Mouse (Mus musculus) heart, adult 2 months (tissue): ENCODE results near the gene Irgm1. TPM values are rescaled to one million over a fixed set of nuclear protein-coding genes. Genes with fewer than 3 reads are reported as not detected.
A peak's percentile ranks its signal among the peaks of the same experiment; 100 is the strongest.

Source experiments
- DNase-seq, 2 experiments: peaks; one replicate each; pipeline ENCODE4 v3.0.0; 2021
- H3K27ac ChIP-seq: fragments of 200-600 bp; 2 replicates; pipeline ENCODE4 v1.8.1; 2022
- H3K27me3 ChIP-seq: fragments of 200-500 bp; 2 replicates; pipeline ENCODE4 v1.6.1; 2012; ENCODE audit warnings: mild to moderate bottlenecking, low read length, inconsistent platforms, mixed read lengths; ENCODE audit not compliant: control insufficient read depth, insufficient read depth
- H3K36me3 ChIP-seq: fragments of 200-500 bp; 2 replicates; pipeline ENCODE4 v1.6.1; 2012; ENCODE audit warnings: low read length, inconsistent platforms; ENCODE audit not compliant: control insufficient read depth, insufficient read depth
- H3K4me1 ChIP-seq: fragments of 200-500 bp; 2 replicates; pipeline ENCODE4 v1.6.1; 2011; ENCODE audit warnings: low read length; ENCODE audit not compliant: control insufficient read depth, insufficient read depth
- H3K4me3 ChIP-seq: fragments of 200-600 bp; 2 replicates; pipeline ENCODE4 v1.8.1; 2022
- H3K79me2 ChIP-seq: fragments of 200-500 bp; replicated peaks from 2 replicates; pipeline ENCODE4 v1.6.1; 2012; ENCODE audit warnings: mild to moderate bottlenecking, inconsistent platforms, low read length, moderate library complexity, mixed read lengths; ENCODE audit not compliant: control insufficient read depth, insufficient read depth
- H3K9ac ChIP-seq: fragments of 200-500 bp; 2 replicates; pipeline ENCODE4 v1.6.1; 2012; ENCODE audit warnings: low read depth, mild to moderate bottlenecking, control low read depth, inconsistent platforms, low read length, mixed read lengths
- CTCF ChIP-seq: fragments of 200-600 bp; IDR thresholded peaks from 2 replicates; pipeline ENCODE4 v1.8.1; 2022; ENCODE audit warnings: antibody characterized with exemption, mild to moderate bottlenecking, moderate library complexity
- EP300 ChIP-seq: fragments of 200-500 bp; IDR thresholded peaks from 2 replicates; pipeline ENCODE4 v1.6.1; 2011; ENCODE audit warnings: low read depth, low read length, control low read depth; ENCODE audit not compliant: insufficient read depth
- POLR2A ChIP-seq: fragments of 200-500 bp; IDR thresholded peaks from 2 replicates; pipeline ENCODE4 v1.6.1; 2011; ENCODE audit warnings: mild to moderate bottlenecking, low read depth, low read length, control low read depth; ENCODE audit not compliant: insufficient read depth
- WGBS: fragments of 180-500 bp; shearing (Covaris S2); methylation state at CpG from one replicate; pipeline ENCODE4 v1.1.7; 2018; 5-methylcytosine and 5-hydroxymethylcytosine counted together
- intact Hi-C: fragments of 180-260 bp; cut with DNase I; formaldehyde crosslinking; loops from one replicate; pipeline ENCODE4 v1.15.1; 2025
- polyA plus RNA-seq: library from polyadenylated mRNA; depleted of rRNA; stranded (reverse); fragments of >200 nt; gene quantifications from 2 replicates; pipeline ENCODE4 v1.2.3, GENCODE M21; 2012
- total RNA-seq, 2 experiments: library from RNA; stranded (reverse); gene quantifications; 2 replicates each; pipeline ENCODE4 v1.2.3; 2021

Gene Irgm1
- total and polyA plus RNA-seq, 3 experiments, result 9.9 to 13.5 (median 10.0) TPM

DNA sequence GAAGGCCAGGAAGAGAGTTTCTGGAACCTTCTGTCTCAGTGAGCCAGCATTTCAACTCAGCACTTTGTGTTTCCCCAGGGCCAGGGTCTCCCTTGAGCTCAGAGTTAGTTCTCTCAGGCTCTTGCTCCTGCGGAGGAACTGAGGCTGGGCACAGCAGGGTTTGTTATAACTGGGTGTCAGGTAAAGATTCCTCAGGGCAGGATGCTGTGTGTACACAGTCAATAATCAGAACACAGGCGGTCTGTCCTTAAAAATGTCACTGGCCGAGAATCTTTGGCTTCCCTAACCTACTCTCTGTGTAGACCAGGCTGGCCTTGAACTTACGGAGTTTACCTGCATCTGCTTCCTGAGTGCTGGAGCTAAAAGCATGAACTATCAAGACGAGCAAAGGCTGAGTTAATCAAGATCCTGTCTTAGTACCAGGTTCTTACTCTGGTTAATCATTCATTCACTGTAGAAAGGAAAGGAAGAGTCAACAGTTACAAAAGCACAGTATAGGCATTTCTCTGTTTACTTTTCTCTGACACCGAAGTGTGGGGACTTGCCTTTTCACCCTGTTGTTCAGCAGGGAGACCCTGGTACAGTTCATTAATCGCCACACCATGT lies 1.3 kb upstream of the Irgm1 start:
- peaks cover 6% of the 10 kb centered on the region for H3K4me1 ChIP-seq
- intact Hi-C loops, result loop anchor here (5.0 to 10.0 kb wide), 5 partner anchors 215 to 662 kb away; partner anchors contain the start of genes Btnl9 and Zfp62
- DNase-seq, result peak in 1 of 2 experiments; percentile 31
- peaks cover 15% of the 10 kb centered on the region for H3K36me3 ChIP-seq
- H3K27me3 ChIP-seq, result no peaks in the 10 kb centered on the region
- 74% methylated on average over 7 of the region's 7 CpGs for WGBS
- H3K4me3 ChIP-seq, result peak overlapping the region; percentile 77; the same call in 1 of the 2 replicates
- peaks cover 3% of the 10 kb centered on the region for H3K79me2 ChIP-seq
- H3K27ac ChIP-seq, result peak overlapping the region; percentile 96
- no peak for TF ChIP-seq EP300
- no peak for TF ChIP-seq CTCF
- no peak for TF ChIP-seq POLR2A
- peak overlapping the region; percentile 84 for H3K9ac ChIP-seq

DNA sequence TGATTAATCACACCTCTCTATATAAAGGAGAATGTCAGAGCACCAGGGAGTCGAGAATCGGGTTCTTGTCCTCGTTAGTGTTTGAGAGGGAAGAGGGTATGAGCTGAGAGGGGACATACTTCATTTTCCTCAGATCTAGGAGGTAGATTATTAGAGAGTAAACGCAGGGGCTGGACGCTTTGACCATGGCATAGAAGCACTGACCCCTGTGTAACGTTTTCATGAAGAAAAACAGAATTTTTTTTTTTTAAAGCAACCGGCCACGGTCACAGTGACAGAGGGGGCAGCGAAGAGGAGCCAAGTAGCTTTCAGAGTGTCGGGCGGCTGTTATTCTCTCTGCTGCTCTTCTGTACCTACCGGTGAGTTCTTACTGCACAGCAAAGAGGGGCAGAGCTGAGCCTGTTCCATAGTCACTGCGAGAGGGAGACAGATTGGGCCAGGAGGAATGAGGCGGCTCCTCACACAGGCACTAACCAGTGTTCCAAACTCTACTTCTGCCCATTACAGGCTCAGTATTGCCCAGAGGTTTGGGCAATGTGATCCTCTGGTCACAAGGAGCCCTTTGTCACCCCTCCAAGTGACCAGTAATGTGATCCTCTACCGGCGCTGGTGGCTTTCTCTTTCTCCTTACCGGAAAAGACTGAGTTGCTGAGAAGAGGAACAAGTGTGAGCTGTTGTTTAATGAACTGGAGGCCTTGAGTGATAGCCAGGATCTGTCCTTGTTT lies 496 bp upstream of the Irgm1 start:
- Histone ChIP-seq H3K4me1 (peaks cover 6% of the 10 kb centered on the region), H3K4me3 (peak overlapping the region; percentile 77), H3K36me3 (peaks cover 18% of the 10 kb centered on the region), H3K9ac (peak overlapping the region; percentile 84), H3K27ac (peak overlapping the region; percentile 96), H3K79me2 (peaks cover 3% of the 10 kb centered on the region), H3K27me3 (no peaks in the 10 kb centered on the region)
- TF ChIP-seq CTCF, result no peak
- peak; percentile 62 for TF ChIP-seq POLR2A
- WGBS, result under 1% methylated on average over 17 of the region's 17 CpGs
- DNase-seq, result peak; percentile 73 to 74
- intact Hi-C loops, result loop anchor here (2.0 to 10.0 kb wide), 7 partner anchors 15 to 663 kb away; partner anchors contain the start of genes Btnl9 and Zfp62

DNA sequence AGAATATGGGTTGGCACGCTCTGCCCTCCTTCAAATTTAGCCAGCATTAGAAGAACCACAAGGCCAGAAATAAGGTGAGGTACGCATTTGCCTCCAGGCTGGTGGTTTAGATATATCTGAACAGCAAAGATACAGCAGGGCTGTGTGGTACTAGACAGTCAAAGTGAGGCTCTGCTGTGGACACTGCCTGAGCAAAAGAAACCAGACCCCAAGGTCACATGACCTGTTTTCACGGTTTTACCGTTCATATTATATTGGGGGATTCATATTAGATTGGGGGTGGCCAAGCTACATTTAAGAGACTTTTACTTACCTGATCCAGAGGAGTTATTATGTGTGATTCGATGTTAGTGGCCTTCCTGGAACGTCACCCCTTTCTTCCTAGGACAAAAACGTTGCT lies 702 bp downstream of the Irgm1 start:
- peak overlapping the region; percentile 96 for H3K27ac ChIP-seq
- 7% methylated on average over 7 of the region's 7 CpGs for WGBS
- H3K4me1 ChIP-seq, result peaks cover 6% of the 10 kb centered on the region
- H3K4me3 ChIP-seq, result peak overlapping the region; percentile 77
- DNase-seq, result no peak
- intact Hi-C loops, result loop anchor here (2.0 to 10.0 kb wide), 7 partner anchors 14 to 664 kb away; partner anchors contain the start of genes Btnl9 and Zfp62
- H3K36me3 ChIP-seq, result peaks cover 22% of the 10 kb centered on the region
- no peaks in the 10 kb centered on the region for H3K27me3 ChIP-seq
- peaks cover 4% of the 10 kb centered on the region for H3K79me2 ChIP-seq
- peak overlapping the region; percentile 84 for H3K9ac ChIP-seq
- TF ChIP-seq EP300 (no peak), CTCF (no peak), POLR2A (no peak)

DNA sequence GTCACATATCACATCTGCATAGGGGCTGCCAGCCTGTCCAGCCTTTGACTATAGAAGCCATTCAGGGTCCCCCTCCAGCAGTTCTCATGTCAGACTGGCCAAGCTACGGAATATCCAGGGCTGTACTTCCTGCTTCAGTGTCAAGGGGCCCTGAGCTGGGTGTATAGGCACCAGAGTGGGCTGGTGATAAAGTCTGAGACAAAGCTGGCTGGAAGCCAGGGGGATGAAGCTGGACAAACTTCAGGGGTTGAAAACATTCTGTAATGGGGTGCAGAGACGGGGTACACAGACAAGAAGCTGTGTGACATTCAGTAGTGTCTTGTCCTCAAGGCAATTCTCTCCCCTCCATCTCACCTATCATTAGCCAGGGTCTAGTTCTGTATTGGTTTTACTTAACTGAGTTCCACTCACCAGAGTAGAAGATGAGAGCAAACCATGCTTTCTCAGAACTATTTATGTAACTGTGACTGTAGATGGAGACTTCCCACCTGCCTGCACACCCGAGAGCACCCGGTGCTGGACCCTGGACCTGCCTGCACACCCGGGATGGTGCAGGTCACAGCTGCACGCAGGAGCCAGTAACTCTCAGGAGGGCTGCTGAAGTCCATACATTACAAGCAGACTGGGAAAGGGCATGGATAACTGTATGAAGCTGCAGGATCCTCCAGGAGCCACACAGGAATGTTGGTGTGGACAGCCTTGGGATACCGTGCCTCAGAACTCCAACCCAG lies 1.9 kb downstream of the Irgm1 start:
- intact Hi-C loops, result loop anchor here (2.0 to 10.0 kb wide), 7 partner anchors 13 to 665 kb away; partner anchors contain the start of genes Btnl9 and Zfp62

DNA sequence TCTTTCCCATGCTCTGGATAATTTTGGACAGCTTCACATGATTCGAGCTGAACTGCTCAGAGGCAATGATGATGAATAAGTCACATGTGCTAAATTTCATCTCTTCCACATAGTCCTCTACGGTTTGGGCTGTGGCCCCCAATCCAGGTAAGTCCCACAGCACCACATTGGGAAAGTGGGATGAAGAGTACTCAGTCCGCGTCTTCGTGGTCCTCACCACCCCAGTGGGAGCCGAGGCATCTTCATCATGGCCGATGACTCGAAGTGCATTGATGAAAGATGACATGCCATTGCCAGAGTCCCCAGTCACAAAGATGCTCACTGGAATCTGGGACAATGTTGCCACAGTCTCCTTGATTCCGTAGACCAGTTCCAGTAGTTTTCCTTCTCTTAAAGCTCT lies 5.0 kb downstream of the Irgm1 start:
- 96% methylated on average over 9 of the region's 9 CpGs for WGBS
- Histone ChIP-seq H3K27me3 (no peaks in the 10 kb centered on the region), H3K36me3 (peaks cover 18% of the 10 kb centered on the region), H3K79me2 (peaks cover 4% of the 10 kb centered on the region), H3K27ac (no peak overlapping the region), H3K4me3 (no peak overlapping the region), H3K4me1 (peaks cover 1% of the 10 kb centered on the region; the same call in 1 of the 2 replicates), H3K9ac (no peak overlapping the region)
- DNase-seq, result no peak
- TF ChIP-seq POLR2A, result no peak
- intact Hi-C loops, result no loop called here

More for the DNA sequence above, 1.9 kb downstream of the Irgm1 start:
- Histone ChIP-seq H3K27ac (peak overlapping the region; percentile 96), H3K27me3 (no peaks in the 10 kb centered on the region), H3K36me3 (peaks cover 29% of the 10 kb centered on the region), H3K9ac (peak overlapping the region; percentile 79), H3K79me2 (peaks cover 4% of the 10 kb centered on the region), H3K4me3 (peak overlapping the region; percentile 77), H3K4me1 (peaks cover 6% of the 10 kb centered on the region)
- no peak for TF ChIP-seq EP300
- TF ChIP-seq POLR2A, result no peak
- TF ChIP-seq CTCF, result no peak
- WGBS, result 25% methylated on average over 7 of the region's 7 CpGs
- DNase-seq, result peak in 1 of 2 experiments; percentile 35

DNA sequence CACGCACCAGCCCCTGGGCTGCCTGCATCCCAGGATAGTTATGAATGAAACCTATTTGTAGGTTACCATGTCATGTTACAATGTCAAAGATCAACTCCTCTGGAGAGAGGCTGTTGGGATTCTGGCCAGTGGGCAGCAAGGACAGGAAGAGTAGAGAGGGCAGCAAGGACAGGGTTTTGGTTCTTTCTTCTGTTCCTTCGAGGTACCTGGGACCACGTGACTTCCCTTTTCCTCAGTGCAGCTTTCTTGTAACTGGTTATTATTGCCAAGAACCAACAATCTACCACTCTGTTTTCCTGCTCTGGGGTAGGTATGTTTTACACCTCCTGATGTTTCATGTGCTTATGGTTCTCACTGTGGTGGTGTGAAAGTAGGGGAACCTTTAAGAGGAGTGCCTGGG lies 7.7 kb downstream of the Irgm1 start:
- H3K36me3 ChIP-seq, result peaks cover 16% of the 10 kb centered on the region
- DNase-seq, result no peak
- no peak overlapping the region for H3K4me3 ChIP-seq
- H3K79me2 ChIP-seq, result 0 out of 2 replicates have a peak, but pooled peaks cover 2% of the 10 kb centered on the region
- intact Hi-C loops, result no loop called here
- 82% methylated on average over 3 of the region's 3 CpGs for WGBS
- no peaks in the 10 kb centered on the region for H3K27me3 ChIP-seq
- no peak overlapping the region for H3K9ac ChIP-seq
- no peak overlapping the region for H3K27ac ChIP-seq
- no peaks in the 10 kb centered on the region; the same call in 1 of the 2 replicates for H3K4me1 ChIP-seq
- TF ChIP-seq EP300 (no peak), CTCF (no peak), POLR2A (no peak)
